Mouse (Mus musculus) T-helper 1 cell (primary cell): Measurements from ENCODE around the gene Mc1r.

Experiments used
- in situ Hi-C: fragments of 300-600 bp; cut with MboI, MseI; formaldehyde crosslinking; loops from one replicate; pipeline ENCODE4 v1.15.1; 2025; ENCODE audit warnings: high pct_unique_total_duplicates

Mc1r gene

GRCm38 (mm10) chr8:123406786-123407185, at the start of gene Mc1r:
TSS of gene Mc1r (plus strand) at chr8:123407107.
- in situ Hi-C loops: no loop called here

GRCm38 (mm10) chr8:123361082-123361739, 45.7 kb upstream of the Mc1r start:
- in situ Hi-C loops: no loop called here

GRCm38 (mm10) chr8:123373403-123374238, 33.3 kb upstream of the Mc1r start, which contains the start of gene Tcf25:
TSS of gene Tcf25 (plus strand) at chr8:123373753.
- in situ Hi-C loops: no loop called here

- in situ Hi-C loops: no loop called here
These were observed 32.7 kb upstream of the Mc1r start for GRCm38 (mm10) chr8:123374239-123374578.

- in situ Hi-C loops: no loop called here
These were observed 31.2 kb upstream of the Mc1r start for GRCm38 (mm10) chr8:123375701-123376100.

GRCm38 (mm10) chr8:123376106-123376505, 30.8 kb upstream of the Mc1r start:
- in situ Hi-C loops: no loop called here

GRCm38 (mm10) chr8:123381711-123382110, 25.2 kb upstream of the Mc1r start:
- in situ Hi-C loops: no loop called here

GRCm38 (mm10) chr8:123382516-123382915, 24.4 kb upstream of the Mc1r start:
- in situ Hi-C loops: no loop called here

- in situ Hi-C loops: no loop called here
These were observed 21.9 kb upstream of the Mc1r start for GRCm38 (mm10) chr8:123384883-123385540.

- in situ Hi-C loops: no loop called here
These were observed 19.9 kb upstream of the Mc1r start for GRCm38 (mm10) chr8:123387041-123387440.

GRCm38 (mm10) chr8:123387801-123388200, 19.1 kb upstream of the Mc1r start:
- in situ Hi-C loops: no loop called here

- in situ Hi-C loops: no loop called here
These were observed 17.9 kb upstream of the Mc1r start for GRCm38 (mm10) chr8:123389026-123389425.

GRCm38 (mm10) chr8:123398308-123398707, 8.6 kb upstream of the Mc1r start:
- in situ Hi-C loops: no loop called here

- in situ Hi-C loops: no loop called here
These were observed 5.0 kb upstream of the Mc1r start for GRCm38 (mm10) chr8:123401936-123402335.

- in situ Hi-C loops: no loop called here
These were observed 4.1 kb upstream of the Mc1r start for GRCm38 (mm10) chr8:123402730-123403326.

GRCm38 (mm10) chr8:123404521-123404920, 2.4 kb upstream of the Mc1r start:
- in situ Hi-C loops: no loop called here

- in situ Hi-C loops: no loop called here
These were observed 705 bp downstream of the Mc1r start for GRCm38 (mm10) chr8:123407612-123408011.

GRCm38 (mm10) chr8:123408586-123409544, 2.0 kb downstream of the Mc1r start:
- in situ Hi-C loops: no loop called here

GRCm38 (mm10) chr8:123410049-123410587, 3.2 kb downstream of the Mc1r start:
- in situ Hi-C loops: no loop called here

- in situ Hi-C loops: no loop called here
These were observed 3.9 kb downstream of the Mc1r start for GRCm38 (mm10) chr8:123410788-123411187.

GRCm38 (mm10) chr8:123411246-123411645, 4.3 kb downstream of the Mc1r start, which contains the start of gene Tubb3:
TSS of gene Tubb3 (plus strand) at chr8:123411424.
- in situ Hi-C loops: no loop called here
